ENCODE assay signal across 11 mouse cellular contexts in genomic region chr15:92634044-92634610, GRCm38 (mm10).
DNase-seq lines count a peak whose midpoint lies in the region; ATAC-seq and TF ChIP-seq lines count a peak whose summit lies in the region.
"Had no signal": no experiment of that assay in that cellular context is flagged by ENCODE, and none has a peak within 500 bp of the region (broad histone marks: within the 10 kb centered on the region; RNA-seq: fewer than 3 reads in every experiment).

No protein-coding gene starts in this region.

- peak; percentile 4 for DNase-seq in gastrocnemius, postnatal 14 days
- no peak for DNase-seq in gastrocnemius, postnatal 10 days
- DNase-seq in R1 (ENCODE audit: low read depth, low spot score) = peak; percentile 4
- peak; percentile 47 to 56 for DNase-seq in heart, adult 2 months
- peak; percentile 14 to 17 for DNase-seq in heart, postnatal 36 days
- no peak for DNase-seq in MN1 (ENCODE audit: low spot score)
- no peak for DNase-seq in stomach, postnatal 0 days (ENCODE audit: low spot score)
- DNase-seq in spleen, postnatal 10 days (ENCODE audit: low spot score in 2 of 2) = no peak
- DNase-seq: cerebellum, postnatal 36 days had no signal

- TF ChIP-seq POLR2A in heart, adult 2 months (IDR thresholded peaks at IDR 0.05; ENCODE audit: insufficient read depth, low read depth, low read length) = no peak

- H3K9ac ChIP-seq in heart, adult 2 months (ENCODE audit: low read depth, low read length) = 0 out of 2 replicates have a peak overlapping the region, but pooled peaks have one; percentile 15
- H3K9ac ChIP-seq in stomach, postnatal 0 days (ENCODE audit: low read length) = no peak overlapping the region
- H3K9ac ChIP-seq: liver, embryonic 14.5 days had no signal

- no peaks in the 10 kb centered on the region for H3K36me3 ChIP-seq in heart, adult 2 months (ENCODE audit: control insufficient read depth, insufficient read depth, low read length)
- no peaks in the 10 kb centered on the region for H3K36me3 ChIP-seq in stomach, postnatal 0 days (ENCODE audit: control insufficient read depth, insufficient read depth, low read length)

- H3K79me2 ChIP-seq in heart, adult 2 months (replicated peaks; ENCODE audit: control insufficient read depth, insufficient read depth, low read length) = no peaks in the 10 kb centered on the region

- H3K27ac ChIP-seq in heart, adult 2 months = peak overlapping the region; percentile 29
- no peak overlapping the region for H3K27ac ChIP-seq in stomach, postnatal 0 days (replicated peaks)
- H3K27ac ChIP-seq: liver, embryonic 14.5 days had no signal

- no peak for TF ChIP-seq EP300 in heart, adult 2 months (IDR thresholded peaks at IDR 0.05; ENCODE audit: insufficient read depth, low read depth, low read length)
- no peak for TF ChIP-seq EP300 in stomach, postnatal 0 days (optimal IDR thresholded peaks at IDR 0.05)

- H3K9me3 ChIP-seq in stomach, postnatal 0 days (ENCODE audit: control insufficient read depth, low read length) = no peaks in the 10 kb centered on the region

- intact Hi-C loops in gastrocnemius, postnatal 14 days (cut with DNase I; ENCODE audit: low total_unique reads) = no loop called here
- intact Hi-C loops in heart, adult 2 months (cut with DNase I) = no loop called here
- intact Hi-C loops in heart, postnatal 36 days (cut with DNase I) = no loop called here

- H3K27me3 ChIP-seq in heart, adult 2 months (ENCODE audit: control insufficient read depth, insufficient read depth, low read length) = no peaks in the 10 kb centered on the region
- H3K27me3 ChIP-seq in stomach, postnatal 0 days (ENCODE audit: control insufficient read depth, insufficient read depth, low read length) = no peaks in the 10 kb centered on the region

- no peaks in the 10 kb centered on the region; the same call in 1 of the 2 replicates for H3K4me1 ChIP-seq in heart, adult 2 months (ENCODE audit: control insufficient read depth, insufficient read depth, low read length)
- no peaks in the 10 kb centered on the region for H3K4me1 ChIP-seq in stomach, postnatal 0 days (replicated peaks; ENCODE audit: control insufficient read depth, insufficient read depth)

- 53% methylated on average over 14 of the region's 14 CpGs for WGBS in heart, adult 2 months
- WGBS in stomach, postnatal 0 days = 85% methylated on average over 14 of the region's 14 CpGs

- ATAC-seq in stomach, postnatal 0 days (ENCODE audit: low FRiP score, low TSS enrichment) = no peak

- no peak for TF ChIP-seq CTCF in heart, adult 2 months (IDR thresholded peaks at IDR 0.05)
- no peak for TF ChIP-seq CTCF in stomach, postnatal 0 days (IDR thresholded peaks at IDR 0.05; ENCODE audit: low read depth)

- peak overlapping the region; percentile 15; the same call in 1 of the 2 replicates for H3K4me3 ChIP-seq in heart, adult 2 months
- H3K4me3 ChIP-seq in stomach, postnatal 0 days (ENCODE audit: low read depth, low read length) = no peak overlapping the region
- H3K4me3 ChIP-seq: myocyte had no signal

- H3K4me2 ChIP-seq in stomach, postnatal 0 days (replicated peaks; ENCODE audit: low read depth) = no peak overlapping the region

Comparison
In these comparisons a context has a peak if more than half of its experiments do, and no peak if none do; other contexts are left out.
1. DNase-seq: peak in gastrocnemius, postnatal 14 days (single experiment), R1 (single experiment), heart, adult 2 months (2 of 2) and heart, postnatal 36 days (2 of 2); none in gastrocnemius, postnatal 10 days (single experiment), MN1 (single experiment), stomach, postnatal 0 days (single experiment) and spleen, postnatal 10 days (0 of 2).